Mouse (Mus musculus): ENCODE measurements around the gene Pqbp1. TPM values are rescaled to one million over a fixed set of nuclear protein-coding genes. Genes with fewer than 3 reads are reported as not detected.

The Pqbp1 gene
- polyA plus RNA-seq, 1 experiment from 2014 or later, result 83.8 TPM

DNA sequence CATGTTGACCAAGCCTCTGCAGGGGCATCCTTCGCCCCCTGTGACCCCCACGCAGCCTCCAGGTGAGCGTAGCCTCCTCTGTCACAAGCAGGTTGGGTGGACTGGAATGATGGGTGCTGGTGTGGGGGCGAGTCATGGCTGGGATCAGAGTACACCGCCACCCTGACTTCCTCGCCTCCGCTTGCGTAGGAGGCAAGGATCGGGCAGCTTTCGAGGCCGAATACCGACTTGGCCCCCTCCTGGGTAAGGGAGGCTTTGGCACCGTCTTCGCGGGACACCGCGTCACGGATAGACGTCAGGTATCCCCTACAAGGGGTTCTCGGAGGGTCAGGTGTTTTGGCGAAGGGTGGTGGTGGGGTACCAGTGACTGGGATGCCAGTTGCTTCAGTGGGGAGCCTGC, 20.6 kb downstream of the Pqbp1 start:
- ATAC-seq (ENCODE audit: insufficient number of reproducible peaks, low FRiP score), result 0 out of 2 replicates have a peak, but pooled peaks have one; percentile 13
- peaks cover 7% of the 10 kb centered on the region; the same call in 1 of the 2 replicates for H3K4me1 ChIP-seq (replicated peaks)
- 17% methylated on average over 21 of the region's 21 CpGs for WGBS

DNA sequence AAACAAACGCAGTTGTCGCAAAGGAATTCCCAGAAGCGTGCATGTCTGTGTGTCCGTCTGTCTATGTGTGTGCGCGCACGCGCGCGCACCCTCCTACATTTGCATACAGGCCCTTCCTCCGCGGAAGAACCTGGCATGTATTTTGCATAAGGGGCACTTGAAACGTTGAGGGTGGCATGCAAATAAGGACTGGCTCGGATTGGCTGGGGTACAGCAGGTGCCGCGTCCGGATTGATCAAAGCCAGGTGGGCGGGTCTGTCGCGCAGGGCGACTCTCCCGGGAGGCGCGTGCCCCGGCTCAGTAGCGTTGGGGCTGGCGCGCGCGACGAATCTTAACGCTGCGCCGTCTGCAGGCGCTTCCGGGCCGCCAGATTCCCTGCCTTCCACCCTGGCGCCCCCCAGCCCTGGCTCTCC, 21.1 kb downstream of the Pqbp1 start, which contains the start of gene Pim2:
Pim2 (plus strand) TSS at position 256 of the 413 bp plus-strand sequence.
- 0 out of 2 replicates have a peak, but pooled peaks cover 6% of the 10 kb centered on the region for H3K27me3 ChIP-seq (replicated peaks)
- peak within 1 kb of the TSS; percentile 73 for H3K9ac ChIP-seq
- H3K4me3 ChIP-seq, result peak within 1 kb of the TSS; percentile 52
- H3K36me3 ChIP-seq, result peaks cover 16% of the 10 kb centered on the region
- ATAC-seq (ENCODE audit: insufficient number of reproducible peaks, low FRiP score), result peak; percentile 88
- H3K4me1 ChIP-seq (replicated peaks), result peaks cover 7% of the 10 kb centered on the region; the same call in 1 of the 2 replicates
- H3K9me3 ChIP-seq (replicated peaks), result no peaks in the 10 kb centered on the region
- H3K27ac ChIP-seq (ENCODE audit: poor library complexity, severe bottlenecking), result no peak within 1 kb of the TSS
- WGBS, result 19% methylated on average over 38 of the region's 38 CpGs
- H3K4me2 ChIP-seq, result peak within 1 kb of the TSS; percentile 91

More for the DNA sequence above, 20.6 kb downstream of the Pqbp1 start:
- H3K36me3 ChIP-seq, result peaks cover 14% of the 10 kb centered on the region
- H3K9ac ChIP-seq, result peak overlapping the region; percentile 73
- H3K4me3 ChIP-seq, result peak overlapping the region; percentile 52
- peak overlapping the region; percentile 91 for H3K4me2 ChIP-seq
- 0 out of 2 replicates have a peak, but pooled peaks cover 6% of the 10 kb centered on the region for H3K27me3 ChIP-seq (replicated peaks)
- no peak overlapping the region for H3K27ac ChIP-seq (ENCODE audit: poor library complexity, severe bottlenecking)
- H3K9me3 ChIP-seq (replicated peaks), result no peaks in the 10 kb centered on the region

DNA sequence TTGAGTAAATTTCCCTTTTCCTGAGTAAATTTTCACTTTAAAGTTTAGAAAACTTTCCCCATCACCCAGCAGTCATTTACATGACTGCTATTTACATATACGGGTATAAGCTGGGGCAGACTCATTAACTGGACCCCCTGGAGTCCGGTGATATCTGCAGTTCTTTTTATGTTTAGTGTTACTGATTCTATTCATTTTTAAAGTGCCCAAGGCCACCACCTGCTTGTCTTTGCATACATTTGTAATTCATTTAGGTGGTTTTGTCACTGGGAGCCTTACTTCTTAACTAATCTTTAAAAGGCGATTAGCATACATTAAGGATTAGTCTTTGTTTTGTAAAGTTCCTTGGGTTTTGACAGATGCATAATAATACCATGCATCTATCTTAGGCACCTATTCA, 29.2 kb downstream of the Pqbp1 start:
- Histone ChIP-seq H3K4me3 (no peak overlapping the region), H3K27me3 (replicated peaks) (no peaks in the 10 kb centered on the region), H3K9me3 (replicated peaks) (no peaks in the 10 kb centered on the region), H3K4me2 (no peak overlapping the region), H3K36me3 (peaks cover 35% of the 10 kb centered on the region), H3K27ac (ENCODE audit: poor library complexity, severe bottlenecking) (no peak overlapping the region), H3K4me1 (replicated peaks) (no peaks in the 10 kb centered on the region), H3K9ac (no peak overlapping the region)
- WGBS, result 53% methylated on average over 3 of the region's 3 CpGs
- no peak for ATAC-seq (ENCODE audit: insufficient number of reproducible peaks, low FRiP score)

DNA sequence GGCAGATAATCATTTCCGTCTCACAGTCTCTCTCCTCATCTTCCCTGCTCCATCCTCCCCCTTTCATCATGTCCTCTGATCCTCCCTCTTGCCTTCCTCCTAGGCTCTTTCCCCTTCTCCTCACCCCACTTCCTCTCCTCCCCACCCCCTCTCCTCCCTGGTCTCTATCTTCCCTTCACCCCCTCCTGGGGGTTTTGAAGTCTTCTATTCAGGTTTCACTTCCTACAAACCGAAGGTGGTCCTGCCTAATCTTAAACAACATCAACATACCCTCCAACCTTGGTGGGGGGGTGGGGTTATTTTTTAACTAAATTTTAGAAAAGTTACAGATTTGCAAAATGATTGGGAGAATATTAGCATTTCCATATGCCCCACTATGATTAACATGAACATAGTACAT, 30.6 kb downstream of the Pqbp1 start:
- no peak overlapping the region for H3K4me2 ChIP-seq
- no peak overlapping the region for H3K27ac ChIP-seq (ENCODE audit: poor library complexity, severe bottlenecking)
- H3K9ac ChIP-seq, result no peak overlapping the region
- peaks cover 27% of the 10 kb centered on the region for H3K36me3 ChIP-seq
- H3K9me3 ChIP-seq (replicated peaks), result no peaks in the 10 kb centered on the region
- H3K4me3 ChIP-seq, result no peak overlapping the region
- no peak for ATAC-seq (ENCODE audit: insufficient number of reproducible peaks, low FRiP score)
- no peaks in the 10 kb centered on the region for H3K27me3 ChIP-seq (replicated peaks)
- WGBS, result 45% methylated on average over 2 of the region's 2 CpGs
- no peaks in the 10 kb centered on the region for H3K4me1 ChIP-seq (replicated peaks)

DNA sequence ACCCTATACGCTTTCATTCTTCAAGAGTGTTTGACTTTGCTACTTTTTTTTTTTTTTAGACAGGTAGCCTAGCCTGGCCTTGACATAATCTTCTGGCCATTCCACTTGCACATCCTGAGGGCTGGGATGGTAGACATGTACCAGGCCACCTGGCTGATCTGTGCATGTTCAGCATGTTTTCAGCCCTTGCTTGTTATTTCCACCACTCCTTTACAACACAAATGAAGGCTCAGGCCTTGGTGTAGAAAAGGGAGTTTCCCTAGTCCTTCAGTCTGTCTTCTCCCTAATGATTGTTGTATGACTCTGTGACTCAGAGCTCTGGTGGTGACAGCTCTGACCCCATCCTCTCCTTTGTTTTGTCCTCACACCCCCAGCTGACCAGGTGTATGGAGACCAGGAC, 31.9 kb downstream of the Pqbp1 start:
- no peak overlapping the region for H3K9ac ChIP-seq
- H3K36me3 ChIP-seq, result peaks cover 19% of the 10 kb centered on the region
- no peak overlapping the region for H3K27ac ChIP-seq (ENCODE audit: poor library complexity, severe bottlenecking)
- no peaks in the 10 kb centered on the region for H3K9me3 ChIP-seq (replicated peaks)
- no peak for ATAC-seq (ENCODE audit: insufficient number of reproducible peaks, low FRiP score)
- no peaks in the 10 kb centered on the region for H3K27me3 ChIP-seq (replicated peaks)
- no peak overlapping the region for H3K4me2 ChIP-seq
- no peak overlapping the region for H3K4me3 ChIP-seq
- H3K4me1 ChIP-seq (replicated peaks), result no peaks in the 10 kb centered on the region
- WGBS, result 85% methylated on average over 1 of the region's 1 CpGs

DNA sequence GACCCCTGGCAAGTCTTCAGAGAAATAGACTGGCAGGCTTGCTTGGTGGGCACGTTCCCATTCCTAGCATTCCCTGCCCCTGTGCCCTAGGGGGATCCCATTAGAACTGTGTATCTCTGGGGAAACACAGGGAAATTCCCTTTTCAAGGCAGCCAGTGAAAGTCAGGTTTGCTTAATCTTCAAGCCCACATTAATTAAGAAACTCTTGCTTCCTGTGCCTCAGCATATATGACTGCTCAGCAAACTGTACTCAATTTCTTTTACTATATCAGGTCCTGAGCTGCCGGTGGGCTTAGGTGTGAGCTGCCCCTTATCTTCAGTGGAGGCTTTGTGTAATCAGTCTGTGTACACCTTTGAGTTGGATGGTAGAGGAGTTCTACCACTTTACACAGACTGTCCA, 33.3 kb downstream of the Pqbp1 start:
- no peak overlapping the region for H3K4me2 ChIP-seq
- H3K9ac ChIP-seq, result no peak overlapping the region
- 58% methylated on average over 2 of the region's 2 CpGs for WGBS
- no peaks in the 10 kb centered on the region for H3K9me3 ChIP-seq (replicated peaks)
- H3K4me1 ChIP-seq (replicated peaks), result no peaks in the 10 kb centered on the region
- no peaks in the 10 kb centered on the region for H3K27me3 ChIP-seq (replicated peaks)
- H3K36me3 ChIP-seq, result peaks cover 18% of the 10 kb centered on the region
- H3K4me3 ChIP-seq, result no peak overlapping the region
- H3K27ac ChIP-seq (ENCODE audit: poor library complexity, severe bottlenecking), result no peak overlapping the region
- no peak for ATAC-seq (ENCODE audit: insufficient number of reproducible peaks, low FRiP score)

DNA sequence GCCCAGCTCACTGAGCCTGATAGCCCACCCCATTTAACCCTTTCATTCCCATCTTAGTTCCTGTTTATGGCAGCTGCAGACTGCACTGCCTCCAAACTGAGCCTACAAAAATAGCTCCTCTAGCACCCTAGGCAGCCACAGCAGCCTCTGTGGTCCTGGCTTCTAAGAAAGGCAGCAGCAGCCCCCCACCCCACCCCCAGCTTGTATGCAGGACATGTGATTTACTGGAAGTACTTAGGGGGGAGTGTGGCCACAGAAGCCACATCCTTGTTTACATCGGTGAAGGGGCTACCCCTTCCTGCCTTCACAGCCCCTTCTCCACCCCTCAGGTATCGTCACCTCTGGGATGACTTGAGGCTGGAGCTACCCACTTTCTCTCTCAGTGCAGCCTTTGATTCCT, 33.7 kb downstream of the Pqbp1 start:
- Histone ChIP-seq H3K4me1 (replicated peaks) (no peaks in the 10 kb centered on the region), H3K36me3 (peaks cover 18% of the 10 kb centered on the region), H3K9ac (no peak overlapping the region), H3K4me2 (no peak overlapping the region), H3K4me3 (no peak overlapping the region), H3K27me3 (replicated peaks) (no peaks in the 10 kb centered on the region), H3K27ac (ENCODE audit: poor library complexity, severe bottlenecking) (no peak overlapping the region), H3K9me3 (replicated peaks) (no peaks in the 10 kb centered on the region)
- WGBS, result 64% methylated on average over 2 of the region's 2 CpGs
- ATAC-seq (ENCODE audit: insufficient number of reproducible peaks, low FRiP score), result no peak

DNA sequence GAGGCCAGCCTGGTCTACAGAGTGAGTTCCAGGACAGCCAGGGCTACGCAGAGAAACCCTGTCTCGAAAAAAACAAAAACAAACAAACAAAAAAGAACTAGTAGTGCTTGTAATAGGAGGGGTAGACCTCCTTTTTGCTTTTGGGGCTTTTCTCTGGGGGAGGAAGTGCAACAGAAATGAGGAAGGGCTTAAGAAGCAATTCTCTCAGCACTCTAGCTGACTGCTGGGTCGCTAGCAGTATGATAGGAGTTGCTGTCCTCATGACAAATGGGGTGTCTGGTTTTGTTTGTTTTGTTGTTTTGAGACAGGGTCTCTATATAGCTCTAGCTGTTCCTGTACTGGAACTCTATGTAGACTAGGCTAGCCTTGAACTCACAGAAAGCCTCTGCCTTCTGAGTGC, 34.5 kb downstream of the Pqbp1 start:
- no peaks in the 10 kb centered on the region for H3K27me3 ChIP-seq (replicated peaks)
- H3K4me1 ChIP-seq (replicated peaks), result no peaks in the 10 kb centered on the region
- peaks cover 18% of the 10 kb centered on the region for H3K36me3 ChIP-seq
- no peak for ATAC-seq (ENCODE audit: insufficient number of reproducible peaks, low FRiP score)
- 83% methylated on average over 3 of the region's 3 CpGs for WGBS
- no peaks in the 10 kb centered on the region for H3K9me3 ChIP-seq (replicated peaks)
- no peak overlapping the region for H3K4me3 ChIP-seq
- H3K4me2 ChIP-seq, result no peak overlapping the region
- no peak overlapping the region for H3K9ac ChIP-seq
- H3K27ac ChIP-seq (ENCODE audit: poor library complexity, severe bottlenecking), result peak overlapping the region; percentile 33; the same call in 1 of the 2 replicates

DNA sequence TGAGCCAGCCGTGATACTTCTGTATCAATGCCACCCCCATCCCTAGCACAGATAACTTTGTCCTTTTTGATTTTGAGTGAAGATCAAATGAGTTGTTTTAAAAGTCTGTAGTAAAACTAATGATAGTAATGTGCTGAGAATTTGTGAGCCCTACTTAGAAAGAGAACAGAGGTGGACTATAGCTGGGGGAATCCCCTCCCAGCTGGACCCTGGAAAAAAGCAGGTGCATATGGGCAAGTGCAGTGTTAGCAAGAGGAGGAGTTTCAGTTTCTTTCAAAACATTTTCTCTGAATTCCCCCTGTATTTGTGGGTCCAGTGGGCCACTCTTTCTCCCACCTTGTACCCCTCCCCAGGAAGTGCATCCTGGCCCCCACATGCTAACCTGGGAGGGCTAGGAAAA, 35.9 kb downstream of the Pqbp1 start:
- no peak overlapping the region for H3K4me2 ChIP-seq
- ATAC-seq (ENCODE audit: insufficient number of reproducible peaks, low FRiP score), result no peak
- 71% methylated on average over 1 of the region's 1 CpGs for WGBS
- H3K27ac ChIP-seq (ENCODE audit: poor library complexity, severe bottlenecking), result no peak overlapping the region
- H3K27me3 ChIP-seq (replicated peaks), result no peaks in the 10 kb centered on the region
- H3K4me3 ChIP-seq, result no peak overlapping the region
- H3K9me3 ChIP-seq (replicated peaks), result no peaks in the 10 kb centered on the region
- no peak overlapping the region for H3K9ac ChIP-seq
- H3K4me1 ChIP-seq (replicated peaks), result no peaks in the 10 kb centered on the region
- peaks cover 19% of the 10 kb centered on the region for H3K36me3 ChIP-seq

DNA sequence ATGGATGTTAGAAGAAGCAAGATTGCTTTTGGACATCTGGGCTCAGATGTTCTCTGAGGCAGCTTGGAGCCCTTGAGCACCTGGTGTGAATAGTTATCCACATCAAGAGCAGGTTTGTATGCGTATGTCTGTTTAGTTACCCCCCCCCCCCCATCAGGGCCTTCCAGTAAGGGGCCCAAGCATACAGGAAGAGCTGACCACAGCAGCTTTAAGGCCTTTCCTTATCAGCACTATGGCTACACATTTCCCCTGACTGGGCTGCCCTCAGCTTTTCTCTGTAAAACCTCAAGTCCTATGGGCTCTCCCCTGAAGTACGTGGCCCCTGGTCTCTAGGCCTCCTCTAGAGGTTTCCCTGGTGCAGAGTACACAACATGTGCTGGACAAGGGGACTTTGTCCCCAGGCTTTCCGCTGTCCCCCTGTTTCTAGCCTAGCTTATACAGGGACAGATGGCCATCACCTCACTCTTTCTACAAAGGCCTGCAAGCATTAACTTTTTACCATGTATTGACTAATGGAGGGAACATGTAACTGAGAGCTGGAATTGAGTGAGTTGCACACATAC, 39.8 kb downstream of the Pqbp1 start:
- no peak overlapping the region for H3K4me2 ChIP-seq
- no peaks in the 10 kb centered on the region for H3K4me1 ChIP-seq (replicated peaks)
- H3K4me3 ChIP-seq, result no peak overlapping the region
- ATAC-seq (ENCODE audit: insufficient number of reproducible peaks, low FRiP score), result no peak
- no peaks in the 10 kb centered on the region for H3K9me3 ChIP-seq (replicated peaks)
- H3K9ac ChIP-seq, result no peak overlapping the region
- WGBS, result 72% methylated on average over 3 of the region's 3 CpGs
- H3K27ac ChIP-seq (ENCODE audit: poor library complexity, severe bottlenecking), result no peak overlapping the region
- H3K36me3 ChIP-seq, result peaks cover 12% of the 10 kb centered on the region; the same call in 1 of the 2 replicates
- H3K27me3 ChIP-seq (replicated peaks), result no peaks in the 10 kb centered on the region

DNA sequence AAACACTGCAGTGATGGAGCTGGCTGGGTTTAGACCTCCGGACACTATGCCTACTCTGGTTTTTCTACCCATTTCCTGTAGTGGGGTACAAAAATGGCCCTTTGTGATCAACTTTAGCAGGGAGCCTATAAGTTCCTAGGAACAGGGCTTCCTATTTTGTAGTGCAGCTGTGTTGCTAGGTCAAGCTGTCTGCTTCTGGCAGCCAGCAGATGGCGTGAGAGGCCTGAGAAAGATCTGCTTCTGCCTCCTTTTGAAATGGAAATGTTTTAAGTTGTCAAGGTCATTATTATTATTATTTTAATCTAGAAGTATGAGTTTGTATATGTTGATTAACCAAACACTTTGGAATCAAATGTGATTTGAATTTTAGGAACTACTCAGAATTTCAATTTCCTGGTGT, 44.5 kb downstream of the Pqbp1 start:
- Histone ChIP-seq H3K36me3 (peaks cover 15% of the 10 kb centered on the region; the same call in 1 of the 2 replicates), H3K4me2 (no peak overlapping the region), H3K4me1 (replicated peaks) (no peaks in the 10 kb centered on the region), H3K27me3 (replicated peaks) (no peaks in the 10 kb centered on the region), H3K4me3 (no peak overlapping the region), H3K27ac (ENCODE audit: poor library complexity, severe bottlenecking) (no peak overlapping the region), H3K9ac (no peak overlapping the region), H3K9me3 (replicated peaks) (no peaks in the 10 kb centered on the region)
- no peak for ATAC-seq (ENCODE audit: insufficient number of reproducible peaks, low FRiP score)
- WGBS, result 41% methylated on average over 2 of the region's 2 CpGs

DNA sequence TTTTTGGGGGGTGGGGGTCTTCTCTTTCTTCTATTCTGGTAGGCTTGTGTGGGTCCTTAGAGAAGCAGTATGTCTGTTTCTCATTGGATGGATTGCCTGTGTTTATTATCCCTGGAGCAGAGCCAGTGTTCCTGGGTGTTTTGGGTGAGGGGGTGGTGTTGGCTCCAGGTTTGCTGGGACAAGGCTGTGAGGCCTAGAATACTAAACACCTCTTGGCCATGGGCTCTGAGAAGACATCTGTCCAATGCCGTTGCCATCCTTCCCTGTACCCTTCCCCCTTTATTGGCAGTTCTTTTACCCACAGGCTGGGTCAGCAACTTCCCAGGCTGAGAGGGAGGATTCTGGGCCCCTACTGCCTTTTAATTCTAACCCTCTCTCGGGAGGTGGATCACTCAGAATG, 51.2 kb downstream of the Pqbp1 start:
- no peaks in the 10 kb centered on the region for H3K9me3 ChIP-seq (replicated peaks)
- ATAC-seq (ENCODE audit: insufficient number of reproducible peaks, low FRiP score), result no peak
- H3K27ac ChIP-seq (ENCODE audit: poor library complexity, severe bottlenecking), result no peak overlapping the region
- H3K9ac ChIP-seq, result no peak overlapping the region
- no peak overlapping the region for H3K4me2 ChIP-seq
- no peaks in the 10 kb centered on the region for H3K27me3 ChIP-seq (replicated peaks)
- H3K4me1 ChIP-seq (replicated peaks), result peaks cover 8% of the 10 kb centered on the region
- H3K4me3 ChIP-seq, result no peak overlapping the region
- 0 out of 2 replicates have a peak, but pooled peaks cover 4% of the 10 kb centered on the region for H3K36me3 ChIP-seq
- 74% methylated on average over 2 of the region's 2 CpGs for WGBS
